Mouse (Mus musculus): ENCODE measurements at regions not wholly inside any gene's neighbourhood (a gene's known extent, or its start where the extent isn't known, plus 50 kb on each side); places are given as distances from the start of the nearest gene placed in this dataset.

DNA sequence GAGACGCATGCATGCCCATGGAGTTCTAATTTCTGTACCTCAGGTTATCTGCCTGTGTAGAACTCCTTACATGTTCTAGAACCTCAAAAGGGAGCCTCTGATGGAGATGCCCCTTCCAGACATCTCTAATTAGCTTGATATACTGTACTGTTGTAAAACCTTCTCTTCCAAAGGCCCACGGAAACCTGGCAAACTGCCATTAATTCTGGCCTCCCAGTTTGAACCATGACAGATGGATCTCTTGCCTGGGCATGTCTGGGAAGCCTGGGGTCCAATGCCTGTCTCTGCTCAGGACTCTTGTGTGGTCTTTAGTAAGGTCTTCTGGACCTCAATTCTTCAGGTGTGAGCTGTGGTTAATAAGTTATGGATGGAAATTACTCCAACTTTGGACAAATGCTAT lies 207.7 kb upstream of the Camk1g start:
- no peak for DNase-seq (ENCODE audit: low spot score in 2 of 2)

DNA sequence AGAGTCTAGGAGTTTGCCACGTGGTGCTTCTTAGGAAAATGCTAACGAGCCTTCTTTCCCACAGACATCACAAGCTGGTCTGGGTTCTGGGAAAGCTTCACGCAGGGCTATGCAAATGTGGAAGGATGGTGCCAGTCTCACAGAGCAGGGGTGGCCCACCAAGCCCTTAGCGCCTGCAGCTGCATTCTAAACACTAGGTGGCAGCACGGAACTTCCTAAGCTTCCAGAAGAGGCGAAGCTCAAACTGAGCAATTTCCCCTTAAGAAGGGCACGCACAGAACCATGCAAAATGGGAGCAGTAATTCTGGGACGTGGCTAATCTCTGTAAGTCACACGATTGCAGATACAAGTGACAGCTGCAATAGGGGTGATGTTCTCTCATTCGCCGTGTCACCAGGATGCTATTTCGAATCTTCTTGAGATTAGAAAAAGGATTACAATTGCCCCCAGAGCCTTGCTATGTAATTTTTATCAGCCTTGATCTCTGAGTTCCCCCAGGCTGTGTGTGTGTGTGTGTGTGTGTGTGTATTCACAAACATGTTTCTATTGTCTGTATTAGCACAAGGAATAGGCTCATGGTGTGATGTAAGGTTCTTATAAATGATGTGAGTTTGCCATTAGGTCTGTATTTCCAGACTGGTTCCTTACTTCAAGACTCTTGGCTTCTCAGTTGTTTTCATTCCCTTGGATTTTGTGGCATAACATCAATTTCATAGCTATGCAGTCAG lies 206.1 kb upstream of the Camk1g start:
- DNase-seq (ENCODE audit: low spot score in 2 of 2): peak; percentile 84 to 94

GRCm38 (mm10) chr1:193572827-193573226 lies 202.7 kb upstream of the Camk1g start:
- DNase-seq (ENCODE audit: low spot score in 2 of 2): no peak

DNA sequence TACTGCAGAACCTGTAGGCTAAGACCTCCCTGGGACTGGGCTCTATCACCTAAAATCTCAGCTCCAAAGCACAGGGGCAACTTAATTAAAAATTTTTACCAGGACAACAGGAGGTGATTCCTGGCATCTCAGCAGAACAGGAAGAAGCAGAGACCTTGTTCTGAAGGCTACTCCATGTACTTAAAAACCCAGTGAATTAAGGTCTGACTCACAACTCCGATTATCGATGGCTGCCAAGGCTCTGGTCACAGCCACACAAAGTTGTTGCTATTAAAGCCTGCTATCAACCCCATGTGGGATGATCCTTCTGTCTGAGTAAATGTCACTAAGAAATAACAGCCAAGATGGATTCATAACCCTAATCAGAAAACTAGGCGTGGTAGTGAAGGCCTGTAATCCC lies 202.3 kb upstream of the Camk1g start:
- no peak for DNase-seq (ENCODE audit: low spot score in 2 of 2)

DNA sequence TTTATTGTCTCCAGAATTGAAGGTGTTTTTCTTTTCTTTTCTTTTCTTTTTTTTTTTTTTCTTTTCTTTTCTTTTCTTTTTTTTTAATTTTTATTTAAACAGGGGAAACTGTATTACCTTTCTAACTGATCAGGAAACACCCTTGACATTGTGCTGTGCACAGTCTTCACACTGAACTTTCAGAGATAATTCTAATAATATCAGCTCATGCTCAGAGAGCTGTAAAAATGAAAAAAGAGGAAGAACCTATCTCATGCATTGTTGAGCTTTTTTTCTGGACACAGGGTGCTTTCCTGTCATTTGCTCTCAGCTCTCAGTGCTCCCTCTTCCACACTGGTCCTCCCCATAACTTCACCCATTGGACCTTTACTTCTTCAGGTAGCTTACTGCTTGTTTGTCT lies 201.0 kb upstream of the Camk1g start:
- no peak for DNase-seq (ENCODE audit: low spot score in 2 of 2)

DNA sequence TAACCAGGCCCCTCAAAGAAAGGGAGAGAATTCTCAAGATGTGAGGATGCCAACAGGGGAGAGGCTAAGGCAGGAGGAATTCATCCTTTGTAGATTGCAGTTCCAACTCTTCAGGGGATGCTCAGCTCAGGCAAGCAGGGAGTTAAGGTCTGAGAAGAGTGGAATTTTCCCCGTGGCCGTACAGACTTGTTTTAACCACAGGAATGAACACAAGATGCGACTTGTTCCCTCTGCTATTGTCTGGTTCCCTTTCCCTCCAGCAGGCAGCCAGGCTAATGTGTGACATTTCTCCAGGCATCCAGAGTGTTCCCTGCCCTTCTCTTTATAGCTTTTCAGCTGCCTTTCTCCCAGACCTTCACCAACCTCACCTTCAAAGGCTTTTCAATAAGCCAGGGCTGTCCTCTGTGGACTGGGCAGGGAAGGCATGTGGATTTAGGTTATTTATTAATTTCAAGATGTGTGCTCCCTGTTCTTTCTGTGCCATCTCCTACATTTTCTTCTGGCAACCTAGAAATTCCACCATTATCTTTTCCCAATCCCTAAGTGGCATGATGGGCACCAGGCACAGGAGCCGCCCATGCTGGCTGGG lies 198.6 kb upstream of the Camk1g start:
- DNase-seq (ENCODE audit: low spot score in 2 of 2): no peak

DNA sequence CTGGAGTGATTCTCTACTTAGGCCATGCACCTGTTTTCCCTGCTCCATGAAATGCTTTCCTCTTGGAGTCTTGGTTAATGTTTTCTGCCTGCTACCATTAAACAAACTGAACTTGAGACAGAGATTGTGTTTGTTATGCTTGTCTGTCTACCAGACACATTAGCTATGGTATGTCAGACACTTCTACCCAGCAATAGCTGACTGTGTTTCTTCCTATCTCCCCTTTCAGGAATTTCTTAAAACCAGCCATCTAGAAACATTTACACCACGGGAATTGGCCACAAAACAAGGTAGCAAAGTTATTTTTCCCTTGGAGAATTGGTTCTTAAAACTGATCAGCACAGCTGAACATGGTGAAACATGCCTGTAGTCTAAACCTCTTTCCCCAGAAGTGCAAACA lies 197.1 kb upstream of the Camk1g start:
- DNase-seq (ENCODE audit: low spot score in 2 of 2): no peak

- DNase-seq (ENCODE audit: low spot score in 2 of 2): no peak
Observed at GRCm38 (mm10) chr1:193564225-193564624, 194.1 kb upstream of the Camk1g start.

DNA sequence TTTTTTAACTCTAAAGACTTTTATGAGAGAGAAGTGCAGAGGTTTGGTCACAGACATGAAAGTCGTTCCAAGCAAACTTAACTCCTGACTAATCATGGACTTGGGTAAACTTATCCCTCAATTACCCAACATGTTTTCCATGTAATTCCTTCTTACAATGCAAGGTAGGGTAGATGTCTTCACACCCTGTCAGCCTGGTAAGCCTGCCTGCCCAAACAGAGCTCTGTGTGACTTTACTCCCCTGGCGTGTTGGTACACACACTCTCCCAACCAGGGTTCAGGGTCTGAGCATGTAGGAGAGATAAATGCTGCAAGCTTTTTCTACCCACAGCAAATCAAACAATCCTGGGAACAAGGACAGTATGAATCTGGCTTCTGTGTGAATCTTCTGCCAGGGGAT lies 192.1 kb upstream of the Camk1g start:
- no peak for DNase-seq (ENCODE audit: low spot score in 2 of 2)

- DNase-seq (ENCODE audit: low spot score in 2 of 2): no peak
Observed at GRCm38 (mm10) chr1:193558122-193558521, 188.0 kb upstream of the Camk1g start.

GRCm38 (mm10) chr1:193554731-193555130 lies 184.6 kb upstream of the Camk1g start:
- no peak for DNase-seq (ENCODE audit: low spot score in 2 of 2)

GRCm38 (mm10) chr1:193552348-193552747 lies 182.2 kb upstream of the Camk1g start:
- DNase-seq (ENCODE audit: low spot score in 2 of 2): no peak

DNA sequence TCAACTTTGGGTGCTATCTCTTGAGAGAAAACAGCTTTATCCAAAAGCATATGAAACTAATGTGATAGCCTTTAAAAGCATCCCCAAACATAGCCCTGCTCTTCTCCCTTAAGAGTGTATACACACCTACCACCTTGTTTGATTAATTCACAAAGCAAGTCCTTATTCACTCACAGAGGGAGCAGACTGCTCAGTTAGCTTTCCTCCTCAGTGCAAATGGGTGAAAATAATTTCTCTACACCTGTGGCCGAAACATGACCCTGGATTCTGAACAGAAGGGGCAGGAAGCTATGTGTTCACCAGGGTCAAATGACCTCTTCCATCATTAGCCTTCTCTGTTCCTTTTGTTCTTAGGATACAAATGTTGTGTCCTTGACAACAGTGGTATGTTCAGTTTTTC lies 181.2 kb upstream of the Camk1g start:
- no peak for DNase-seq (ENCODE audit: low spot score in 2 of 2)

GRCm38 (mm10) chr1:193550761-193551160 lies 180.7 kb upstream of the Camk1g start:
- no peak for DNase-seq (ENCODE audit: low spot score in 2 of 2)

- DNase-seq (ENCODE audit: low spot score in 2 of 2): no peak
Observed at GRCm38 (mm10) chr1:193547356-193547755, 177.3 kb upstream of the Camk1g start.

- DNase-seq (ENCODE audit: low spot score in 2 of 2): no peak
Observed at GRCm38 (mm10) chr1:193546044-193546432, 175.9 kb upstream of the Camk1g start.

- no peak for DNase-seq (ENCODE audit: low spot score in 2 of 2)
Observed at GRCm38 (mm10) chr1:193545406-193546043, 175.4 kb upstream of the Camk1g start.

DNA sequence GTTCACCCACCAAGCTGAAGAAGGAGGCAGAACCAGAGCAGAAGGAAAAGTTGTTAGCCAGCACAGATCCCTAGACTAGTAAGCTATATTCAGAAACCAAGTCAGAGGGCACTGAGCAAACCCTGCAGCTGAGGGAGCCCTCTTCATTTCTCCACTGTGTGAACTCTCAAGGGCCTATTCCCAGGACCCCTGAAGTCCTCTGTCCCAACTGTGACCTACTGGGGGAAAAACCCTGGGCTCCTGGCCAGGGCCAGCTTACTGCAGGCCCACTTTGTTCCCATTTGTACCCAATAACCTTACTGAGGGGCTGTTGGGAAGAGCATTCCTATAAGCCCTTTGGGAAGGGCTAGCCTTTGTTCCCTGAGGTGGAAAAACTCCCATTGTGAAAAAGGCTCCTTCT lies 174.7 kb upstream of the Camk1g start:
- DNase-seq (ENCODE audit: low spot score in 2 of 2): no peak

- DNase-seq (ENCODE audit: low spot score in 2 of 2): no peak
Observed at GRCm38 (mm10) chr1:193543834-193544233, 173.7 kb upstream of the Camk1g start.

- DNase-seq (ENCODE audit: low spot score in 2 of 2): no peak
Observed at GRCm38 (mm10) chr1:193543284-193543683, 173.2 kb upstream of the Camk1g start.

DNA sequence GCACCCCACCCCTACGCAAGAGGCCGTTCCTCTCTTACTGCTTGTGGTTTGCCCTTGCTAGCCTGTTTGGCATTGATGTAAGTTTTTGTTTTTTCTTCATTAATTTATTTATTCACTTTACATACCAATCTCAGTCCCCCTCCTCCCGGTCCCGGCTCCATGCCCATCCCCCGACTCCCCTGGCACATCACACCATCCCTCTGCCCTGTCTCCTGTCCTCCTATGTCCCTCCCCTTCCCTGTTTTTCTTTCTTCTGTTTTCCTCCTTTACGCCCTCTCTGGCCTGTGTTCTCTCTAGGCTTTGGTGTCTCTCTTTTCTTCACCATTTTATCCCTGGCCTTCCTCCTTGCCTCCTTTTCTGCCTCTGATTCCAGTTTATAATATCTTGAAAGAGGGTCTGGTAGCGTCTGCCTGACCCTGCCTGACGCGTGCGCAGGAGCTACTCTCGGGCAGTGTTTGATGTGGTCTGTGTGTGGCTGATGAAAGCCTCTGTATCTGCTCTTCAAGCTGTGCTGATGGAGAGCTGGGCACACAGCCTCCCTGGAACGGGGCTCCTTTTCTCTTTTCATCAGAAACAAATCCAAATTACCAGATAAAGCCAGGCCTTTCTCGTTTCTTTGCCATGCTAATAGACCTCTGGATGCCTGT lies 172.0 kb upstream of the Camk1g start:
- no peak for DNase-seq (ENCODE audit: low spot score in 2 of 2)

DNA sequence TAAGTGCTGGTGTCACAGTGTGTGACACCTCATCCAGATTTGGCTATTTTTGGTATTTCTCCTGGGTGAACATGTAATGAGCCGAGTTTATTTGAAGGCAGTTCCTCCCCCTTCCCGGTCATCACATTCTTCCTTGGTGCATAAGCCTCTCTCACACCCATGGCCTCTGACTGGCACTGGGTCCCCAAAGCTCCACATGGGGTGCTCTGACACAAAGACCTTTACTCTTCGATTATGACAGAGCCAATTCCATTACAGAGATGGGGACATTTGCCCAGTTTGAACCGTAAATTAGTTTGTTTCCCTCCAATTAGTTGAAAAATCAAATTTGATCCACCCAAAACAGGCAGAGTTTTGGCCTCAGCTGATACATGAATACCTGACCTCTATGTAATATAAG lies 171.2 kb upstream of the Camk1g start:
- DNase-seq (ENCODE audit: low spot score in 2 of 2): no peak

DNA sequence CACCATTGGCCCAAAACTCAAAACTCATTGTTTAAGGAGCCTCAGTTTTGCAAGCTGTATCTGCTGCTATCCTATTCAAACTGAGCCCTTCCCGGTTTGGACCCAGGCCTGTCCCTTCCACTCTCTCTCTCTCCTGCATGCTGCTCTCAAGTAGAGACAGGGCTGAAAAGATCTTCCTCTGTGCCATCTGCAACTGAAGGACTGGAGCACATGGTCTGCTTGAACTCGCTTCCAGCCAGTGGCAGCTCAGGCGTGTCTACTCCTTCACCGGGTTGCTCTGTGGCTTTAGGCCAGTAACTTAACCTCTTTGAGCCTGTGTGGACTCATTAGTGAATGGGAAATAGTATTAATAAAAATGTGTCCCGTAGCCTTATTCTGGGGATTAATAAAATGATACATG lies 170.4 kb upstream of the Camk1g start:
- DNase-seq (ENCODE audit: low spot score in 2 of 2): no peak

All from frontal cortex, postnatal 36 days (tissue).